Mouse (Mus musculus) limb, embryonic 11.5 days (tissue): ENCODE measurements around the gene Reg3b. TPM values are rescaled to one million over a fixed set of nuclear protein-coding genes. Genes with fewer than 3 reads are reported as not detected.
"Not testable (repeated sequence)": the region's sequence is repeated elsewhere in the genome, so short reads cannot be mapped to it uniquely, and the experiment has no call there.

Experiments used
- ATAC-seq: fragments of 200-750 bp; cut with Nextera tagmentation; 2 replicates; pipeline ENCODE4 v1.8.0; 2017; ENCODE audit warnings: low read depth; ENCODE audit not compliant: insufficient number of reproducible peaks, low FRiP score, low TSS enrichment
- DNase-seq: peaks from one replicate; pipeline ENCODE4 v3.0.0-alpha.2; 2015; ENCODE audit warnings: low spot score
- H3K27ac ChIP-seq: fragments of 300-500 bp; sonication (generic); replicated peaks from 2 replicates; pipeline ENCODE4 v1.5.1; 2014; ENCODE audit warnings: low read depth, mild to moderate bottlenecking, low read length
- H3K27me3 ChIP-seq: fragments of 300-500 bp; sonication (generic); 2 replicates; pipeline ENCODE4 v1.6.1; 2014; ENCODE audit warnings: mild to moderate bottlenecking, low read length, mixed read lengths; ENCODE audit not compliant: control insufficient read depth, insufficient read depth
- H3K36me3 ChIP-seq: fragments of 300-500 bp; sonication (generic); 2 replicates; pipeline ENCODE4 v1.6.1; 2014; ENCODE audit warnings: mild to moderate bottlenecking, low read length, moderate library complexity, mixed read lengths; ENCODE audit not compliant: control insufficient read depth, insufficient read depth
- H3K4me1 ChIP-seq: fragments of 300-500 bp; sonication (generic); 2 replicates; pipeline ENCODE4 v1.6.1; 2014; ENCODE audit warnings: low read length, mixed read lengths; ENCODE audit not compliant: control insufficient read depth, insufficient read depth
- H3K4me2 ChIP-seq: fragments of 300-500 bp; sonication (generic); 2 replicates; pipeline ENCODE4 v1.6.1; 2014; ENCODE audit warnings: low read depth, mild to moderate bottlenecking, moderate library complexity; ENCODE audit not compliant: severe bottlenecking
- H3K4me3 ChIP-seq: fragments of 300-500 bp; sonication (generic); 2 replicates; pipeline ENCODE4 v1.5.1; 2014; ENCODE audit warnings: low read depth, low read length
- H3K9ac ChIP-seq: fragments of 300-500 bp; sonication (generic); 2 replicates; pipeline ENCODE4 v1.6.1; 2014; ENCODE audit warnings: mild to moderate bottlenecking, low read length
- H3K9me3 ChIP-seq: fragments of 300-500 bp; sonication (generic); 2 replicates; pipeline ENCODE4 v1.6.1; 2016; ENCODE audit warnings: low read length; ENCODE audit not compliant: control insufficient read depth
- WGBS: fragments of 180-500 bp; shearing (Covaris S2); extraction: QIAGEN DNeasy Blood & Tissue Kit; methylation state at CpG from one replicate; pipeline ENCODE4 v1.1.7; 2014; 5-methylcytosine and 5-hydroxymethylcytosine counted together
- polyA plus RNA-seq: library from polyadenylated mRNA; unstranded; fragments of >200 nt; fragmentation: Nextera tagmentation; extraction: Ambion mirVana; gene quantifications from 2 replicates; pipeline ENCODE4 v1.2.1, GENCODE M21; 2014

Gene Reg3b
- polyA plus RNA-seq, 1 experiment from 2014 or later, result not detected

DNA sequence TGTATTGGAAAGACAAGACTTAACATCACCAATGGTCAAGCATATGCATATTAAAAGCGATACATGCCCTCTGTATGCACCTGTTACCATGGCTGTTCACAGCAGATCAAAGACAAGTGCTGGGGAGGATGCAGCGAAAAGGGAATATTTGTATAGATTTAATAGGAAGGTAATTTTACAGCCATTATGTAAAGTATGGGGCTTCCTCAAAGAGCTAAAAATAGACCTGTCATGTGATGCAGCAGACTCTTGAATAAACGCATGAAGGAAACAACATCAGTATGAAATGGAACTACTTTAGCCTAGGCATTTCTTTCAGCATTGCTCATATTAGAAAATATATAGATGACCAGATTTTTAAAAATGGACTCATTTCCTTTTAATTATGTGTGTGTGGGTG, 15.2 kb downstream of the Reg3b start:
- Histone ChIP-seq H3K4me3 (no peak overlapping the region), H3K27me3 (no peaks in the 10 kb centered on the region), H3K36me3 (no peaks in the 10 kb centered on the region), H3K4me2 (no peak overlapping the region), H3K4me1 (no peaks in the 10 kb centered on the region), H3K27ac (no peak overlapping the region), H3K9ac (no peak overlapping the region), H3K9me3 (no peaks in the 10 kb centered on the region)
- 87% methylated on average over 3 of the region's 3 CpGs for WGBS
- no peak for ATAC-seq
- DNase-seq, result no peak

DNA sequence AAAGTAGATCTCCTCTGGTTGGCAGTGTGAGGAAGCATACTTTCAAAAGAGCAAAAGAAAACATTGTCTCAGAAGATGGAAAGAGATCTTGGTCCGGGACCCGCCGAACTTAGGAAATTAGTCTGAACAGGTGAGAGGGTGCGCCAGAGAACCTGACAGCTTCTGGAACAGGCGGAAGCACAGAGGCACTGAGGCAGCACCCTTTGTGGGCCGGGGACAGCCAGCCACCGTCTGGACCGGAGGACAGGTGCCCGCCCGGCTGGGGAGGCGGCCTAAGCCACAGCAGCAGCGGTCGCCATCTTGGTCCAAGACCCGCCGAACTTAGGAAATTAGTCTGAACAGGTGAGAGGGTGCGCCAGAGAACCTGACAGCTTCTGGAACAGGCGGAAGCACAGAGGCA, 24.9 kb downstream of the Reg3b start, which contains the start of gene Reg2:
TSS of gene Reg2 (plus strand) at position 301 of the 400 bp plus-strand sequence.
- H3K9me3 ChIP-seq, H3K27me3 ChIP-seq, H3K9ac ChIP-seq, DNase-seq, H3K4me3 ChIP-seq, H3K27ac ChIP-seq, H3K4me2 ChIP-seq, ATAC-seq, H3K4me1 ChIP-seq, H3K36me3 ChIP-seq: not testable (repeated sequence)
- WGBS, result 97% methylated on average over 4 of the region's 17 CpGs

DNA sequence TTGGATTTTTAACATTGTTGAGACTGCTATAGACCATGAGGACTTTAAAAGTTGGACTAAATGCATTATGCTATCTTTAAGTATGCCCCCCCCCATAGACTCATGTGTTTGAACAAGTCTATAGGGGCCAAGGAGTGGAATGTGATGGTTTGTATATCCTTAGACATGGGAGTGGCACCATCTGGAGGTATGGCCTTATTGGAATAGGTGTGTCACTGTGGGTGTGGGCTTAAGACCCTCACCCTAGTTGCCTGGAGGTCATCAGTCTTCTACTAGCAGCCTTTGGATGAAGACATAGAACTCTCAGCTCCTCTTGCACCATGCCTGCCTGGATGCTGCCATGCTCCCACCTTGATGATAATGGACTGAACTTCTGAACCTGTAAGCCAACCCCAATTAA, 52.0 kb downstream of the Reg3b start, which contains the start of gene Reg1:
TSS of gene Reg1 (plus strand) at position 301 of the 400 bp plus-strand sequence.
- not testable (repeated sequence) for DNase-seq, H3K36me3 ChIP-seq, H3K4me3 ChIP-seq, ATAC-seq, H3K4me1 ChIP-seq, H3K27me3 ChIP-seq, H3K9me3 ChIP-seq, H3K4me2 ChIP-seq, H3K9ac ChIP-seq, H3K27ac ChIP-seq

Other genes starting within 250 kb of the Reg3b start
- gene Reg3d, start 8.2 kb downstream of the Reg3b start, polyA plus RNA-seq, result not detected in 2 replicates
- gene Reg3a, start 10.1 kb downstream of the Reg3b start, polyA plus RNA-seq, result not detected in 2 replicates
- not detected in 2 replicates for gene Reg2, start 25.0 kb downstream of the Reg3b start, polyA plus RNA-seq
- not detected in 2 replicates for gene Reg1, start 52.1 kb downstream of the Reg3b start, polyA plus RNA-seq
- not detected in 2 replicates for gene Reg3g, start 98.2 kb downstream of the Reg3b start, polyA plus RNA-seq